ENCODE assay signal across 9 mouse cellular contexts in the genomic region with DNA sequence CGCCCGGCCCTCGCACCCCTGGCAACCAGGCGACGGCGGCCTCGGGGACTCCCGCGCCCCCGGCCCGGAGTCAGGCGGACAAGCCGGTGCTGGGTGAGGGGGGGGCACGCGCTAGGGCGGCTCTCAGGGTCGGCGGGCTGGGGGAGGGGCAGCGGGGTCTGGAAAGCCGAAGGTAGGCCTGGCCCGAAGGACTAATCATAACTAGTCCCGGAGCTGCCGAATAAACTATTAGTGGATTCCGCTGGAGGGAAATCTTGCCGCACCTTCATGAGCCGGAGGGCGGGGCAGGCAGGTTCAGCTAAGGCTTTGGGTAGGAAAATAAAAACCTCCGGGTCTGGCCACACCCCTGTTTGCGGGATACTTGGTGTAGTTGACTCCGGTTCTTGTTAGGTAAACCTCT. TPM values are rescaled to one million over a fixed set of nuclear protein-coding genes. Genes with fewer than 3 reads are reported as not detected.
A peak's percentile ranks its signal among the peaks of the same experiment; 100 is the strongest.
DNase-seq lines count a peak whose midpoint lies in the region; ATAC-seq and TF ChIP-seq lines count a peak whose summit lies in the region.
"Had no signal": no experiment of that assay in that cellular context is flagged by ENCODE, and none has a peak within 500 bp of the region (broad histone marks: within the 10 kb centered on the region; RNA-seq: fewer than 3 reads in every experiment).

No protein-coding gene starts in this region.

- no peak for TF ChIP-seq EP300 in liver, postnatal 0 days (IDR thresholded peaks at IDR 0.05; ENCODE audit: low read depth)

- TF ChIP-seq CTCF in liver, postnatal 0 days (IDR thresholded peaks at IDR 0.05; ENCODE audit: low read depth) = no peak

- H3K36me3 ChIP-seq in heart, embryonic 13.5 days = no peaks in the 10 kb centered on the region
- no peaks in the 10 kb centered on the region for H3K36me3 ChIP-seq in embryonic facial prominence, embryonic 12.5 days
- H3K36me3 ChIP-seq in liver, postnatal 0 days (replicated peaks; ENCODE audit: insufficient read depth, low read length) = no peaks in the 10 kb centered on the region

- H3K4me3 ChIP-seq in heart, embryonic 13.5 days = peak overlapping the region; percentile 64
- H3K4me3 ChIP-seq in embryonic facial prominence, embryonic 12.5 days = peak overlapping the region; percentile 61
- H3K4me3 ChIP-seq in liver, postnatal 0 days (ENCODE audit: low read depth, low read length) = peak overlapping the region; percentile 50

- H3K9ac ChIP-seq in heart, embryonic 13.5 days = peak overlapping the region; percentile 83
- peak overlapping the region; percentile 74 for H3K9ac ChIP-seq in embryonic facial prominence, embryonic 12.5 days
- no peak overlapping the region for H3K9ac ChIP-seq in liver, postnatal 0 days (replicated peaks)

- peak overlapping the region; percentile 93 for H3K4me2 ChIP-seq in heart, embryonic 13.5 days
- peak overlapping the region; percentile 100 for H3K4me2 ChIP-seq in embryonic facial prominence, embryonic 12.5 days (replicated peaks)
- peak overlapping the region; percentile 87 for H3K4me2 ChIP-seq in liver, postnatal 0 days (ENCODE audit: low read depth, low read length)

- H3K27ac ChIP-seq in heart, embryonic 13.5 days (replicated peaks) = peak overlapping the region; percentile 53; the same call in 1 of the 2 replicates
- H3K27ac ChIP-seq in embryonic facial prominence, embryonic 12.5 days = no peak overlapping the region
- H3K27ac ChIP-seq in liver, postnatal 0 days (ENCODE audit: low read depth) = no peak overlapping the region

- H3K27me3 ChIP-seq in heart, embryonic 13.5 days (replicated peaks) = peaks cover 57% of the 10 kb centered on the region
- peaks cover 19% of the 10 kb centered on the region; the same call in 1 of the 2 replicates for H3K27me3 ChIP-seq in embryonic facial prominence, embryonic 12.5 days
- H3K27me3 ChIP-seq in liver, postnatal 0 days (ENCODE audit: insufficient read depth, low read length) = peaks cover 52% of the 10 kb centered on the region

- ATAC-seq in heart, embryonic 13.5 days (ENCODE audit: extremely low read depth, insufficient number of reproducible peaks, low FRiP score, low TSS enrichment) = no peak
- ATAC-seq in embryonic facial prominence, embryonic 12.5 days (ENCODE audit: insufficient number of reproducible peaks, insufficient read depth, low FRiP score, low TSS enrichment) = no peak
- ATAC-seq in liver, postnatal 0 days = no peak

- no peaks in the 10 kb centered on the region for H3K9me3 ChIP-seq in heart, embryonic 13.5 days
- H3K9me3 ChIP-seq in embryonic facial prominence, embryonic 12.5 days = no peaks in the 10 kb centered on the region
- no peaks in the 10 kb centered on the region for H3K9me3 ChIP-seq in liver, postnatal 0 days (ENCODE audit: low read length)

- no peak for DNase-seq in heart, adult 9 months (ENCODE audit: low spot score in 2 of 2)
- peak; percentile 62 for DNase-seq in induced T-regulatory cell, adult 2 months (ENCODE audit: low read depth)
- DNase-seq in liver, postnatal 0 days = no peak
- DNase-seq in urinary bladder, postnatal 14 days (ENCODE audit: low spot score) = no peak
- DNase-seq in frontal cortex, adult 2 months (ENCODE audit: extremely low spot score in 1 of 2, low spot score in 1 of 2) = no peak
- DNase-seq in adrenal gland, adult 8-10 months = no peak

- peaks cover 37% of the 10 kb centered on the region for H3K4me1 ChIP-seq in heart, embryonic 13.5 days
- peaks cover 31% of the 10 kb centered on the region for H3K4me1 ChIP-seq in embryonic facial prominence, embryonic 12.5 days
- H3K4me1 ChIP-seq in liver, postnatal 0 days (ENCODE audit: insufficient read depth) = peaks cover 21% of the 10 kb centered on the region

- WGBS in heart, embryonic 13.5 days = 2% methylated on average over 27 of the region's 30 CpGs
- WGBS in embryonic facial prominence, embryonic 12.5 days = 3% methylated on average over 30 of the region's 30 CpGs
- 4% methylated on average over 30 of the region's 30 CpGs for WGBS in liver, postnatal 0 days (ENCODE audit: insufficient replicate concordance)

RNA-seq across cellular contexts. Expression of gene Ybx2, which starts 0.6 kb away (rescaled TPM):
- 3.1 TPM in 2 replicates for polyA plus RNA-seq in heart, embryonic 13.5 days (2015; fragmentation: Nextera tagmentation; extraction: Ambion mirVana)
- 10.7 and 11.4 TPM in 2 replicates for polyA plus RNA-seq in embryonic facial prominence, embryonic 12.5 days (2016; fragmentation: Nextera tagmentation; extraction: Ambion mirVana)
- polyA plus RNA-seq in liver, postnatal 0 days (2015; fragmentation: Nextera tagmentation; extraction: Ambion mirVana) = not detected in 2 replicates
- 20.1 and 20.6 TPM in 2 replicates for polyA plus RNA-seq in frontal cortex, adult 2 months (2012; rRNA removed)
- 10 to 100 TPM in 3 of 4 experiments, 1 to 10 TPM in 1; 6.3 to 13.9 (median 11.8) TPM for total RNA-seq in adrenal gland, adult 8-10 months (2022)

RNA-seq across cellular contexts. Expression of gene Slc2a4, which starts 11.8 kb away (rescaled TPM):
- 25.8 and 30.3 TPM in 2 replicates for polyA plus RNA-seq in heart, embryonic 13.5 days (2015; fragmentation: Nextera tagmentation; extraction: Ambion mirVana)
- polyA plus RNA-seq in embryonic facial prominence, embryonic 12.5 days (2016; fragmentation: Nextera tagmentation; extraction: Ambion mirVana) = 34.2 and 36.1 TPM in 2 replicates
- 7.7 and 10.4 TPM in 2 replicates for polyA plus RNA-seq in liver, postnatal 0 days (2015; fragmentation: Nextera tagmentation; extraction: Ambion mirVana)
- polyA plus RNA-seq in frontal cortex, adult 2 months (2012; rRNA removed) = 1.4 and 2.1 TPM in 2 replicates
- total RNA-seq in adrenal gland, adult 8-10 months (2022) = 10 to 100 TPM; 36.5 to 90.1 (median 50.0) TPM

RNA-seq across cellular contexts. Expression of gene Eif5a, which starts 14.4 kb away (rescaled TPM):
- 1,157 and 1,215 TPM in 2 replicates for polyA plus RNA-seq in heart, embryonic 13.5 days (2015; fragmentation: Nextera tagmentation; extraction: Ambion mirVana)
- 1,661 and 1,669 TPM in 2 replicates for polyA plus RNA-seq in embryonic facial prominence, embryonic 12.5 days (2016; fragmentation: Nextera tagmentation; extraction: Ambion mirVana)
- 872 and 914 TPM in 2 replicates for polyA plus RNA-seq in liver, postnatal 0 days (2015; fragmentation: Nextera tagmentation; extraction: Ambion mirVana)
- polyA plus RNA-seq in frontal cortex, adult 2 months (2012; rRNA removed) = 630 and 714 TPM in 2 replicates
- total RNA-seq in adrenal gland, adult 8-10 months (2022) = 100 to 1,000 TPM; 468 to 561 (median 519) TPM

RNA-seq across cellular contexts. Expression of gene Gps2, which starts 22.5 kb away (rescaled TPM):
- polyA plus RNA-seq in heart, embryonic 13.5 days (2015; fragmentation: Nextera tagmentation; extraction: Ambion mirVana) = 45.0 and 52.2 TPM in 2 replicates
- 84.8 and 92.0 TPM in 2 replicates for polyA plus RNA-seq in embryonic facial prominence, embryonic 12.5 days (2016; fragmentation: Nextera tagmentation; extraction: Ambion mirVana)
- polyA plus RNA-seq in liver, postnatal 0 days (2015; fragmentation: Nextera tagmentation; extraction: Ambion mirVana) = 46.1 and 48.9 TPM in 2 replicates
- polyA plus RNA-seq in frontal cortex, adult 2 months (2012; rRNA removed) = 64.6 and 69.0 TPM in 2 replicates
- 10 to 100 TPM; 44.0 to 72.7 (median 52.0) TPM for total RNA-seq in adrenal gland, adult 8-10 months (2022)

RNA-seq across cellular contexts. Expression of gene Cldn7, which starts 28.4 kb away (rescaled TPM):
- polyA plus RNA-seq in heart, embryonic 13.5 days (2015; fragmentation: Nextera tagmentation; extraction: Ambion mirVana) = 6.3 and 7.4 TPM in 2 replicates
- 29.6 and 32.2 TPM in 2 replicates for polyA plus RNA-seq in embryonic facial prominence, embryonic 12.5 days (2016; fragmentation: Nextera tagmentation; extraction: Ambion mirVana)
- 4.1 and 4.4 TPM in 2 replicates for polyA plus RNA-seq in liver, postnatal 0 days (2015; fragmentation: Nextera tagmentation; extraction: Ambion mirVana)
- polyA plus RNA-seq in frontal cortex, adult 2 months (2012; rRNA removed) = 0.10 and 0.34 TPM in 2 replicates
- under 1 TPM in 1 of 4 experiments, not detected in 3; 0.55 TPM for total RNA-seq in adrenal gland, adult 8-10 months (2022)
- total RNA-seq: left cerebral cortex, postnatal 10 days had no signal
